Mouse (Mus musculus): ENCODE results near the gene Spaca6. TPM values are rescaled to one million over a fixed set of nuclear protein-coding genes. Genes with fewer than 3 reads are reported as not detected.

Spaca6 gene
- total RNA-seq (2023): 3.3 TPM

DNA sequence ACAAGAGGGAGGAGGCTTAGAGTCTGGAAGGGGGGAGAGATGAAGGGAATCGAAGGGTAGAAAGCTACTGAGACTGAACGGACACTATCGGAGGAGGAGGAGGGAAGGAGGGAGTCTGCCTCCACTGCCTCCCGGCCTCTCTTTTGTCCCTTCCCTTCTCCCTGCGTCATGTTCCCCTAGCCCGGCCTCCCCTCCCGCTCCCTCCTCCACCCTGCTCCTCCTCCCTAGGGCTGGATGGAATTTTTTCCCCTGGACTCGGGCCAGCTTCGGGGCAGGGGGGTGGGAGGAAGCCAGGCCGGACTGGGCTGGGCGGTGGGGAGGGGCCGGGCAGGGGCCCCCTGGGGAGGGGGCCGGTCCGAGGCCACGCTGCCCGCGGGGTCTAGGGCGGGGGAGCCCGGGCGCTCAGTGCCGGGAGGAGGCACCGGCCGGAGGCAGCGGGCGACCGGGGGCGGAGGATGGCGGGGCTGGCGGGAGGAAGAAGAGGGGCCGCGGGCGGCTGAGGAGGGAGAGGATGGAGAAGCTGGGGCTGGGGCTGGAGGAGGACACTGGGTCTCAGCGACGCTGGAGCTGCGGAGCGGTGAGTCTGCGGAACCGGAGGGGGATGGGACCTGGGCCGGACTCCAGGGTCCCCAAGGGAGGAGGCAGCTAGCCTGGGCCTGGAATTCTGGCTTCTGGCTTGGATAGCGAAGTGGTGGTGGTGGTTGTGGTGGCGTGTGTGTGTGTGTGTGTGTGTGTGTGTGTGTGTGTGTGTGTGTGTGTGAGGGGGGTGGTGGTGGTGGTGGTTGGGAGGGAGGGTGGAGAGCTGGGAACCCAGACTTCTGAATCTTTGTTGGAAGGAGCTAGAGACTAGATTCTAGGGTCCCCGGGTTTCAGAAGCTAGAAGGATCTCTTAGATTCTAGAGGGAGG lies at the start of gene Spaca6:
Spaca6 (plus strand) TSS at position 408 of the 907 bp plus-strand sequence.

GRCm38 (mm10) chr17:17855064-17855838 lies 28.3 kb downstream of the Spaca6 start, which contains the start of gene Has1:
TSS of gene Has1 (minus strand) at chr17:17855205.

GRCm38 (mm10) chr17:17883840-17884239 lies 56.9 kb downstream of the Spaca6 start, which contains the start of gene Fpr1:
TSS of gene Fpr1 (minus strand) at chr17:17883940.

GRCm38 (mm10) chr17:17887774-17888248 lies 60.9 kb downstream of the Spaca6 start, which contains the start of the genes Fpr2 and Fpr3:
TSS of gene Fpr2 (plus strand) at chr17:17887824.
TSS of gene Fpr3 (plus strand) at chr17:17887852.

Other genes with a start within 250 kb of the Spaca6 start
- 192 TPM for gene Lnpep, start 202.1 kb upstream of the Spaca6 start, total RNA-seq (2023)
- gene Vmn2r90, start 123.4 kb upstream of the Spaca6 start, total RNA-seq (2023): not detected
- not detected for gene Has1, start 28.0 kb downstream of the Spaca6 start, total RNA-seq (2023)
- gene Fpr1, start 56.8 kb downstream of the Spaca6 start, total RNA-seq (2023): not detected
- not detected for gene Fpr2, start 60.7 kb downstream of the Spaca6 start, total RNA-seq (2023)
- gene Fpr3, start 60.7 kb downstream of the Spaca6 start, total RNA-seq (2023): not detected
- gene Fpr-rs4, start 194.6 kb downstream of the Spaca6 start, total RNA-seq (2023): not detected
- not detected for gene Vmn2r124, start 222.3 kb downstream of the Spaca6 start, total RNA-seq (2023)

Measured in CD4-positive naive resting alpha-beta T cell, adult 57 days (primary cell).